Mouse (Mus musculus) heart, embryonic 12.5 days (tissue): ENCODE measurements around the gene Tnks2. TPM values are rescaled to one million over a fixed set of nuclear protein-coding genes. Genes with fewer than 3 reads are reported as not detected.

ENCODE experiments used
- ATAC-seq: fragments of 200-750 bp; cut with Nextera tagmentation; 2 replicates; pipeline ENCODE4 v1.8.0; 2017; ENCODE audit warnings: moderate TSS enrichment, moderate library complexity; ENCODE audit not compliant: insufficient number of reproducible peaks, low FRiP score
- H3K27ac ChIP-seq: fragments of 300-500 bp; sonication (generic); 2 replicates; pipeline ENCODE4 v1.5.1; 2016; ENCODE audit warnings: mild to moderate bottlenecking, moderate library complexity; ENCODE audit not compliant: poor library complexity, severe bottlenecking
- H3K27me3 ChIP-seq: fragments of 300-500 bp; sonication (generic); replicated peaks from 2 replicates; pipeline ENCODE4 v1.6.1; 2016; ENCODE audit warnings: mild to moderate bottlenecking, moderate library complexity
- H3K36me3 ChIP-seq: fragments of 300-500 bp; sonication (generic); 2 replicates; pipeline ENCODE4 v1.6.1; 2016; ENCODE audit warnings: mild to moderate bottlenecking, moderate library complexity
- H3K4me1 ChIP-seq: fragments of 300-500 bp; sonication (generic); replicated peaks from 2 replicates; pipeline ENCODE4 v1.6.1; 2016; ENCODE audit warnings: mild to moderate bottlenecking
- H3K4me2 ChIP-seq: fragments of 300-500 bp; sonication (generic); 2 replicates; pipeline ENCODE4 v1.6.1; 2016; ENCODE audit warnings: mild to moderate bottlenecking, moderate library complexity
- H3K4me3 ChIP-seq: fragments of 300-500 bp; sonication (generic); 2 replicates; pipeline ENCODE4 v1.5.1; 2016; ENCODE audit warnings: mild to moderate bottlenecking
- H3K9ac ChIP-seq: fragments of 300-500 bp; sonication (generic); 2 replicates; pipeline ENCODE4 v1.6.1; 2016; ENCODE audit warnings: mild to moderate bottlenecking, moderate library complexity
- H3K9me3 ChIP-seq: fragments of 300-500 bp; sonication (generic); replicated peaks from 2 replicates; pipeline ENCODE4 v1.6.1; 2016; ENCODE audit warnings: mild to moderate bottlenecking, moderate library complexity
- WGBS: fragments of 180-500 bp; shearing (Covaris S2); methylation state at CpG from one replicate; pipeline ENCODE4 v1.1.7; 2016; 5-methylcytosine and 5-hydroxymethylcytosine counted together
- polyA plus RNA-seq: library from polyadenylated mRNA; unstranded; fragments of >200 nt; fragmentation: Nextera tagmentation; extraction: Ambion mirVana; gene quantifications from 2 replicates; pipeline ENCODE4 v1.2.1, GENCODE M21; 2016

Gene Tnks2
- polyA plus RNA-seq, 1 experiment from 2014 or later, result 81.3 TPM

DNA sequence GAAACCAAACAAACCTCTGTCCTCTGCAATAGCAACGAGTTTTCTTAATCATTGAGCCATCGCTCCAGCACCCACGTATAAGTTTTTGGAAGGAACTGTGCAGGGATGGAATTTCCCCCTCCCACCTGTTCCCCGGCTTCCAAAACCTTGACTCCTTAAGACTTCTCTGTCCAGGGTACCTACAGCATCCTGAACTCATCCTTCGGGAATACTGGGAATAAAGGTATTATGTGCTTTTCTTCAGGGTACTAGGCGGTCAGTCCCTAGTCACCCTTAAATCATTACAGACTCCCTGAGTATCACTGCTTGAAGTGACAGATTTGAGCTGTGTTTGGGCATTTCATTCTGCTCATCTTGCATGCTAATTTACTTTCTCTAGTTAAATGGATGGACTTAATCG is 69.3 kb downstream of the Tnks2 start:
- peak overlapping the region; percentile 80 for H3K4me2 ChIP-seq
- no peaks in the 10 kb centered on the region for H3K4me1 ChIP-seq
- H3K27me3 ChIP-seq, result no peaks in the 10 kb centered on the region
- H3K4me3 ChIP-seq, result no peak overlapping the region
- H3K9ac ChIP-seq, result no peak overlapping the region; the same call in 1 of the 2 replicates
- H3K9me3 ChIP-seq, result no peaks in the 10 kb centered on the region
- WGBS, result 45% methylated on average over 7 of the region's 7 CpGs
- no peaks in the 10 kb centered on the region for H3K36me3 ChIP-seq
- ATAC-seq, result no peak
- H3K27ac ChIP-seq, result no peak overlapping the region

DNA sequence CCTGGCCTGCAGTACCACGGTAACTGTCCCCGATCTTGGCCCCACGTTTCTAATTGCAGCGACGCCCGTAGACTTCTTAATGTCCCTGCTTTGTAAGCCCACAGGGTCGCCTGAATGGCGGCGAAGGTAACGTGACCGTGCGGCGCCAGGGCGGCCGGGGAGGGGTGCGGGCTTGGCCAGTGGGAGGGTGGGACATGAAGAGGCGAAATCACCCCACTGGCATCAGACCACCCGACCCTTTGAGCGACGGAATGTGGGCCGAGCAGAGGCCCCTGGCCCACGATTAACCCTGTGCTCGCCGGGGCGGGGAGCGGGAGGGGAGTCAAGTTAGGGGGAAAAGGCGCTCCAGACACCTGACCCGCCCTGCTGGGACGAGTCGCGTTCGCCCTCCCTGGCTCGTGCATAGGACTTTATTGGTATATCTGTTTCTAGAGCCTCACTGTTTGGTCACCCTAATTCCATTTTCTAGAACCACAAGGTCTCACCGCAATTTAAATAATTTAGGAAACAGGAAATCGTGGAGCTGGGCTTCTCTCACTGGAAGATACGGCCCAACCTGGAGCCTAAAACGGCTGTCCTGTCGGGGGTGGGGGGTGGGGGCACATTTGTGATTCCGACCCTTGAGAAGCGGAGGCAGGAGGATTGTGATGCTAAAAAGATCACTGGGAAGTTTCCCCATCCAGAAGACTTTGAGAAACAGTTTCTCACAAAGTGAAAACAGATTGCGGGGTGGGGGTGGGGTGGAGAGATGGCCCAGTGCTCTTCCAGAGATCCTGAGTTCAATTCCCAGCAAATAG is 70.4 kb downstream of the Tnks2 start:
- peak overlapping the region; percentile 80 for H3K4me2 ChIP-seq
- H3K36me3 ChIP-seq, result no peaks in the 10 kb centered on the region
- peak overlapping the region; percentile 78 for H3K9ac ChIP-seq
- H3K4me3 ChIP-seq, result peak overlapping the region; percentile 62
- 2% methylated on average over 38 of the region's 41 CpGs for WGBS
- peak; percentile 81 for ATAC-seq
- no peaks in the 10 kb centered on the region for H3K4me1 ChIP-seq
- H3K9me3 ChIP-seq, result no peaks in the 10 kb centered on the region
- peak overlapping the region; percentile 80 for H3K27ac ChIP-seq
- H3K27me3 ChIP-seq, result no peaks in the 10 kb centered on the region

DNA sequence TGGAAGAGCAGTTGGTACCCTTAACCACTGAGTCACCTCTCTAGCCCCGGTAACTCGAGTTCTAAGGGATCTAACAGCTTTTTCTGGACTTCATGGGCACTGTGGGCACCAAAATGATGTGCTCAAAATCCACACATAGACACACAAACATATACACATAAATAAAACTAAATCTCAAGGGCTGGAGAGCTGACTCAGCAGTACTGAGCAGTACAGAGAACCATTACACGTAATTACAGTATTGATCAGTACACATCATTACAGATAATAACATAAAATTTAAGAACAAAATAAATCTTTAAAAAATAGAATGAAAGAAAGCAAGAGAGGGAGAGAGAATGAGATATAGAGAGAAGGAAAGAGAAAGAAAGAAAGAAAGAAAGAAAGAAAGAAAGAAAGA is 75.1 kb downstream of the Tnks2 start:
- Histone ChIP-seq H3K4me3 (no peak overlapping the region), H3K9ac (no peak overlapping the region), H3K9me3 (no peaks in the 10 kb centered on the region), H3K4me2 (no peak overlapping the region), H3K4me1 (0 out of 2 replicates have a peak, but pooled peaks cover 4% of the 10 kb centered on the region), H3K27me3 (no peaks in the 10 kb centered on the region), H3K27ac (no peak overlapping the region), H3K36me3 (no peaks in the 10 kb centered on the region)
- WGBS, result 85% methylated on average over 3 of the region's 3 CpGs
- ATAC-seq, result no peak

DNA sequence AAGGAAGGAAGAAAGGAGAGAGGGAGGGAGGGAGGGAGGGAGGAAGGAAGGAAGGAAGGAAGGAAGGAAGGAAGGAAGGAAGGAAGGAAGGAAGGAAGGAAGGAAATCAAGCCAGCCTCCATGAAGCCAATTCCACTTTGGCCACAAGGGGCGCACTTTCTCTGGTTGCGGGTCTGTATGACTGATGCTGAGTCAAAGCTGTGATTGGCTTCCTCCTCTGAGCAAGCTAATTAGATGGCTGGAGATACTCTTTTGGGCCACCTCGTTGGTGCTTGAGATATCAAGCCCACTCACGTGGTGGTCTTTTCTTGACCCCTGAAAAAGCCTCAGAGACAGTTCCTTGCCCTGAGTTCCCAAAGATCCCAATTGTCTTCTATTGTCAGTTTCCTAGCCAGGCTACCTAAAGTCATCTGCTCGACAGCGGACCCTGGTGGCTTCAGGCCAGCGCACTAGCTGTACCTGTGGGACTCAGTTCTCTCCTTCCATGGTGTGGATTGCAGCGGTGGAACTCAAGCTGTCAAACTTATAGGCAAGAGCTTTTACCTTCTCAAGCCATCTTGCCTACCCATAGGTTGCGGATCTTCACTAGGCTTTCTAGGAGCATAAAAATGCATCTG is 75.8 kb downstream of the Tnks2 start:
- Histone ChIP-seq H3K4me3 (no peak overlapping the region), H3K36me3 (no peaks in the 10 kb centered on the region), H3K9ac (no peak overlapping the region), H3K4me2 (no peak overlapping the region), H3K4me1 (0 out of 2 replicates have a peak, but pooled peaks cover 4% of the 10 kb centered on the region), H3K27me3 (no peaks in the 10 kb centered on the region), H3K9me3 (no peaks in the 10 kb centered on the region), H3K27ac (no peak overlapping the region)
- 19% methylated on average over 9 of the region's 9 CpGs for WGBS
- ATAC-seq, result no peak

DNA sequence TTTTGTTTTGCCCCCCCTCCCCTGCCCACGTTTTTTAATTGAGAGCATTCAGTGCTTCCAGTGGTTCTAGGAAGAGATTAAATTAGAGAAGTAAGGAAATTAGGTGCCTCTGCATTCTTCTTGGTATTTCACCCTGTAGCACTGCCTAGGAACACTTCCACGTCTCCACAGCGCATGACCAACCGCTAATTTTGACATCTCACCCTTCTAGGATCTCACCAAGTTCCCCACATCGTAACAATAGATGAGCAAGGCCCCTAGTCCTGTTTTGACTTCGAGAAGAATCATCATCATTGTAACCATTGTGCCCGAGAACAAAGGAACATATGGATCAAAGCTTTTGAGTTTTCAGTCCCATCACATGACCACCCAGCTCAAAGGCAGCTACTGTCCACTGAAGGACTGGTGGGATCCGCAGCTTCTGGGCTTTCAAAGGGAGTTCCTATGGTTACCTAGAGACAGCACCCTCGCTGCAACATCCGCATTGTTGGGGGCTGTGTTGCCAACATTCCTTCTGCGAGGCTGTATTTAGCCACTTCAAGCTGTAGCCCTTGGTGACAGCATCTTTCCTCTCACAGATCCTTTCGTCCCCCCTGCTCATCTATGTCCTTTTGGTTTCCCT is 76.5 kb downstream of the Tnks2 start:
- WGBS, result 43% methylated on average over 12 of the region's 12 CpGs
- H3K4me2 ChIP-seq, result no peak overlapping the region

DNA sequence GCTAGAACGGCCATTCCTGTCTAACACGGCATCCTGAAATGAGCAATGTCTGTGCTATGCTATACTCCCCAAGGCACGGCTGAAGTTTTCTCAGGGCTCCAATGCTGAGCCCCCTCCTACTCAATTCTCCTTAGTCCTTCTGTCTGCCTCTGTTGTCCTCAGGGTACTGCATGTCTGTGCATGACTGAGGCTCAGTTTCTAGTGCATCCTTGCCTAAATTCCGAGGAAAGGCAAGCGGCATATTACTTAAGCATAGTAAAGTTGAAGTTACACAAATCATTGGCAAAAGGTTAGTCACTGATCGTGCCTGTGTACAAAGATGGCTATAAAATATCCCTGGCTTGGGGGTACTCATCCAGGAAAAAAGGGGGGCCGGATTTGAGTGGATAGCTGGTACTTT is 79.0 kb downstream of the Tnks2 start:
- 79% methylated on average over 7 of the region's 7 CpGs for WGBS
- no peaks in the 10 kb centered on the region for H3K27me3 ChIP-seq
- ATAC-seq, result no peak

More for the DNA sequence above, 76.5 kb downstream of the Tnks2 start:
- Histone ChIP-seq H3K4me3 (no peak overlapping the region), H3K36me3 (no peaks in the 10 kb centered on the region), H3K4me1 (0 out of 2 replicates have a peak, but pooled peaks cover 4% of the 10 kb centered on the region), H3K27ac (no peak overlapping the region), H3K27me3 (no peaks in the 10 kb centered on the region), H3K9me3 (no peaks in the 10 kb centered on the region), H3K9ac (no peak overlapping the region)
- ATAC-seq, result no peak

DNA sequence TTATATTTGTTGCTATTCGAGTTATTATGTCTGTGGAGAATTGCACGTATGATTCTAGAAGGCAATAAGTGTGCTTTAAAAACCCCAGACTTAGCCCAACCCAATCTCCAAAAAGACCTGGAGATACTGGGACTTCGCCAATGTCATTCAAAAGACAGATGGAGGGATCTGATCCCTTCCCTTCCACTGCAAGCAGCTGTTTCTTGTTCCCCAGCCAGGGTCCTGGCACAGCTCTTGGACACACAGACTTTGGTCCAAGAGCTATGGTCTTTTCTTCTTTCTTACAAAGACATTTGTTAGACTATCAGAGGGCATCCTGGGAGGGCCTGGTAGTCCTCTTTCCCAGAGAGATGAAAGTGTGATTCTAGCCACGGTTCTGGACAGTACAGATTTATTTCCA is 82.2 kb downstream of the Tnks2 start:
- Histone ChIP-seq H3K4me2 (no peak overlapping the region), H3K27me3 (no peaks in the 10 kb centered on the region), H3K4me3 (no peak overlapping the region), H3K9me3 (no peaks in the 10 kb centered on the region), H3K9ac (no peak overlapping the region), H3K36me3 (no peaks in the 10 kb centered on the region), H3K4me1 (peaks cover 5% of the 10 kb centered on the region; the same call in 1 of the 2 replicates), H3K27ac (no peak overlapping the region)
- 74% methylated on average over 4 of the region's 4 CpGs for WGBS
- ATAC-seq, result no peak

More for the DNA sequence above, 79.0 kb downstream of the Tnks2 start:
- H3K9ac ChIP-seq, result no peak overlapping the region
- H3K4me1 ChIP-seq, result 0 out of 2 replicates have a peak, but pooled peaks cover 6% of the 10 kb centered on the region
- no peaks in the 10 kb centered on the region for H3K9me3 ChIP-seq
- no peak overlapping the region for H3K4me2 ChIP-seq
- no peak overlapping the region for H3K27ac ChIP-seq
- no peak overlapping the region for H3K4me3 ChIP-seq
- no peaks in the 10 kb centered on the region for H3K36me3 ChIP-seq

DNA sequence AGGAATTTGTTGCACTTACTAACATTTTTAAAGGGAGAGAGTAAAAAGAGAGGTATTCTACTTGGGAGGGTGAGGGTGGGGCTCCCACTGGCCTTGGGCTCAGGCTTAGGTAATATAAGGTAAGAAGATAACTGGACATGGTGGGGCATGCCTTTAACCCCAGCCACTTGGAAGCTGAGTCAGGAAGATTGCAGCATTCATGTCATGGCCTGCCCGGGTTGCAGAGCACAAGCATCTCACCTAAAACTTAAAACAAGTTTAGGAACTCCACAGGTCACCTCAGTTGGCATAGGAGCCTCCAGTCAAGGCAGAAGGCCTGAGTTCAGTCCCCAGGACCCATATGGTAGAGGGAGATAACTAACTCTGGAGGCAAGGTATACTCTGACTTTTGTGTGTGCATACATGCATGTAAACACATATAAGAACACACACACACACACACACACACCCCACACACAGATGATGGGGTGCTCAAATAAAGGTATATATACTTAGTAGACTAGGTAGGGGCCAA is 82.9 kb downstream of the Tnks2 start:
- no peak overlapping the region for H3K4me3 ChIP-seq
- H3K9me3 ChIP-seq, result no peaks in the 10 kb centered on the region
- no peak overlapping the region for H3K9ac ChIP-seq
- H3K27me3 ChIP-seq, result no peaks in the 10 kb centered on the region
- WGBS, result 79% methylated on average over 1 of the region's 1 CpGs
- H3K4me1 ChIP-seq, result peaks cover 5% of the 10 kb centered on the region; the same call in 1 of the 2 replicates
- no peak overlapping the region for H3K4me2 ChIP-seq
- no peaks in the 10 kb centered on the region for H3K36me3 ChIP-seq
- no peak overlapping the region for H3K27ac ChIP-seq
- no peak for ATAC-seq

DNA sequence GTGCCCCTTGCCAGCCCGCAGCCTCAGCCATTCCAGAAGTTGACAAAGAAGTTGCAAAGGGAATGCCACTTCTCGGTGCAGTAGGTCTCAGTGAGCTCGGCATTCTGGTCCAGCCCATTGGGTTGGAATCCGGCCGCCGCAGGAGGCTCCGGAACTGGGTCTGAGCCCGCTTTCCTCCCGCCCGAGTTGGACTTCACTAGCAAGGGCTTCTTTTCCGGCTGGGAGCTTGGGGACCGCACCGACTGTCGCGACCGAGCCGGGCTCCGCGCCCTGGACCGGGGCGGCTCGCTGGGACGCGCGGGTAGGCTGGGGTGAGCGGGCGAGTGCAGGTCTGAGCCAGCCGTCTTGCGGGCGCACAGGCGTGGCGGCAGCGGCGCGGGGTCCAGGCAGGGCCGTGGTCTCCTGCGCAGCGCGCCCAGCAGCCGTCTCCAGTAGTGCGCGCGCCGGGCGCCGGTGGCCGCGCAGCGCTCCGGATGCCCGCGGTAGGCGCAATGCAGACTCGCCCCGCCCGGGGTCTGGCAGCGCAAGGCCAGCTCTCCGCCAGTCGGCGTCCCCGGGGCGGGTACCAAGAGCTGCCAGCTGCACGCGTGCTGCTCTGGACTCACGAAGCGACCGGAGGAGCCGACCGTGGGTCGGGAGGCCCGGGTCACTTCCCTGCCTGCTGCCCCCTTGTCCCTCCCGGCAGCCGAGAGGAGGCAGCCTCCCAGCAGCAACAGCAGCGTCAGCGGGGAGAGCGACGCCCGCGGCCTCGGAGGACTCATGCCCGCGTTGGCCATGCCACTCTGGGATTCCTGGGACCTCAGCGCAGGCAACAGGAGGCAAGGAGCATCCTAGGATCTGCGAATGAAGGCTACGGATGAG is 84.6 kb downstream of the Tnks2 start:
- peaks cover 5% of the 10 kb centered on the region; the same call in 1 of the 2 replicates for H3K4me1 ChIP-seq
- WGBS, result under 1% methylated on average over 76 of the region's 85 CpGs
- H3K9me3 ChIP-seq, result no peaks in the 10 kb centered on the region
- H3K27ac ChIP-seq, result peak overlapping the region; percentile 90
- H3K9ac ChIP-seq, result peak overlapping the region; percentile 96
- H3K4me3 ChIP-seq, result peak overlapping the region; percentile 93
- ATAC-seq, result peak; percentile 86
- peak overlapping the region; percentile 86 for H3K4me2 ChIP-seq
- no peaks in the 10 kb centered on the region for H3K27me3 ChIP-seq
- H3K36me3 ChIP-seq, result no peaks in the 10 kb centered on the region

DNA sequence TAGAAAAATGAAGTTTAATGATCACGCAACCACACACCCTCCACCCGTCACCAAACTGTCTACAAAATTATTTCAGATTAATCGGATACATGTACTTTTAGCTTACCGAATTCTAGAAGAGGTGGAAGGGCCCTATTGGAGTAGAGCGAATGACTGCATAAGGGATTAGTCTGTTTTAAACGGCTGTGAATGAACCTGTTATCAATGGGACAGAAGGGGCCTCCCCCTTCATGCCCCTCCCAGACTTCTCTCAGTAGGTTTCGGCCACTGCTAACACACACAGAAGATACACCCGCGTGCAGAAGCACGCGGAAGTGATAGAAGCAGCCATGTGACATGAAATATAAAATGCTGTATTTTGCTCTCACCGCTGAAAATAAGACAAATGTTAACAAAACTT is 85.4 kb downstream of the Tnks2 start, which contains the start of gene Fgfbp3:
TSS of gene Fgfbp3 (minus strand) at position 150 of the 400 bp plus-strand sequence.
- peak within 1 kb of the TSS; percentile 93 for H3K4me3 ChIP-seq
- no peaks in the 10 kb centered on the region for H3K27me3 ChIP-seq
- H3K27ac ChIP-seq, result peak within 1 kb of the TSS; percentile 90
- H3K9ac ChIP-seq, result peak within 1 kb of the TSS; percentile 96
- ATAC-seq, result no peak
- H3K4me2 ChIP-seq, result peak within 1 kb of the TSS; percentile 86
- H3K36me3 ChIP-seq, result no peaks in the 10 kb centered on the region
- WGBS, result 7% methylated on average over 12 of the region's 12 CpGs
- H3K9me3 ChIP-seq, result no peaks in the 10 kb centered on the region
- peaks cover 5% of the 10 kb centered on the region; the same call in 1 of the 2 replicates for H3K4me1 ChIP-seq
